Mouse (Mus musculus) hindbrain, embryonic 14.5 days (tissue): ENCODE data around the gene Tbcb. TPM values are rescaled to one million over a fixed set of nuclear protein-coding genes. Genes with fewer than 3 reads are reported as not detected.
A peak's percentile ranks its signal among the peaks of the same experiment; 100 is the strongest.
"Not testable (repeated sequence)": the region's sequence is repeated elsewhere in the genome, so short reads cannot be mapped to it uniquely, and the experiment has no call there.

Source experiments
- ATAC-seq: fragments of 200-750 bp; cut with Nextera tagmentation; 2 replicates; pipeline ENCODE4 v1.8.0; 2017; ENCODE audit warnings: moderate number of reproducible peaks, mild to moderate bottlenecking, moderate TSS enrichment, moderate library complexity; ENCODE audit not compliant: low FRiP score
- DNase-seq: peaks from one replicate; pipeline ENCODE4 v3.0.0-alpha.2; 2015; ENCODE audit warnings: low spot score
- H3K27ac ChIP-seq: fragments of 300-500 bp; sonication (generic); 2 replicates; pipeline ENCODE4 v1.5.1; 2014; ENCODE audit warnings: mild to moderate bottlenecking, moderate library complexity
- H3K27me3 ChIP-seq: fragments of 300-500 bp; sonication (generic); 2 replicates; pipeline ENCODE4 v1.6.1; 2014; ENCODE audit warnings: mild to moderate bottlenecking, low read length, mixed read lengths; ENCODE audit not compliant: control insufficient read depth, insufficient read depth
- H3K36me3 ChIP-seq: fragments of 300-500 bp; sonication (generic); replicated peaks from 2 replicates; pipeline ENCODE4 v1.6.1; 2014; ENCODE audit not compliant: control insufficient read depth, insufficient read depth
- H3K4me1 ChIP-seq: fragments of 300-500 bp; sonication (generic); replicated peaks from 2 replicates; pipeline ENCODE4 v1.6.1; 2014; ENCODE audit warnings: antibody characterized with exemption, low read length, mixed read lengths; ENCODE audit not compliant: control insufficient read depth, insufficient read depth
- H3K4me2 ChIP-seq: fragments of 300-500 bp; sonication (generic); replicated peaks from 2 replicates; pipeline ENCODE4 v1.6.1; 2014; ENCODE audit warnings: mild to moderate bottlenecking, moderate library complexity
- H3K4me3 ChIP-seq: fragments of 300-500 bp; sonication (generic); replicated peaks from 2 replicates; pipeline ENCODE4 v1.5.1; 2014; ENCODE audit warnings: mild to moderate bottlenecking, low read length
- H3K9ac ChIP-seq: fragments of 300-500 bp; sonication (generic); 2 replicates; pipeline ENCODE4 v1.6.1; 2014
- H3K9me3 ChIP-seq: fragments of 300-500 bp; sonication (generic); 2 replicates; pipeline ENCODE4 v1.6.1; 2016; ENCODE audit warnings: low read length; ENCODE audit not compliant: control insufficient read depth
- WGBS: fragments of 180-500 bp; shearing (Covaris S2); extraction: QIAGEN DNeasy Blood & Tissue Kit; methylation state at CpG from one replicate; pipeline ENCODE4 v1.1.7; 2014; 5-methylcytosine and 5-hydroxymethylcytosine counted together
- polyA plus RNA-seq: library from polyadenylated mRNA; unstranded; fragments of >200 nt; fragmentation: Nextera tagmentation; extraction: Ambion mirVana; gene quantifications from 2 replicates; pipeline ENCODE4 v1.2.1, GENCODE M21; 2014

Tbcb gene
- polyA plus RNA-seq, 1 experiment from 2014 or later = 390 TPM

GRCm38 (mm10) chr7:30265935-30266334, 33.9 kb upstream of the Tbcb start:
- Histone ChIP-seq H3K27ac (no peak overlapping the region), H3K4me1 (no peaks in the 10 kb centered on the region), H3K27me3 (no peaks in the 10 kb centered on the region), H3K4me3 (no peak overlapping the region), H3K9ac (no peak overlapping the region), H3K4me2 (no peak overlapping the region), H3K36me3 (no peaks in the 10 kb centered on the region), H3K9me3 (no peaks in the 10 kb centered on the region)
- ATAC-seq (no peak), DNase-seq (no peak)
- WGBS = 92% methylated on average over 7 of the region's 7 CpGs

GRCm38 (mm10) chr7:30265531-30265930, 33.5 kb upstream of the Tbcb start:
- DNase-seq = no peak
- H3K4me2 ChIP-seq = no peak overlapping the region
- H3K9ac ChIP-seq = no peak overlapping the region
- H3K27me3 ChIP-seq = no peaks in the 10 kb centered on the region
- H3K27ac ChIP-seq = no peak overlapping the region
- no peak overlapping the region for H3K4me3 ChIP-seq
- H3K9me3 ChIP-seq = no peaks in the 10 kb centered on the region
- no peaks in the 10 kb centered on the region for H3K4me1 ChIP-seq
- no peaks in the 10 kb centered on the region for H3K36me3 ChIP-seq
- WGBS = 93% methylated on average over 5 of the region's 5 CpGs
- no peak for ATAC-seq

GRCm38 (mm10) chr7:30265041-30265440, 33.0 kb upstream of the Tbcb start:
- Histone ChIP-seq H3K9me3 (no peaks in the 10 kb centered on the region), H3K27me3 (no peaks in the 10 kb centered on the region), H3K9ac (no peak overlapping the region), H3K36me3 (no peaks in the 10 kb centered on the region), H3K4me1 (no peaks in the 10 kb centered on the region), H3K4me2 (no peak overlapping the region), H3K27ac (no peak overlapping the region), H3K4me3 (no peak overlapping the region)
- WGBS = 86% methylated on average over 2 of the region's 2 CpGs
- ATAC-seq (no peak), DNase-seq (no peak)

- no peaks in the 10 kb centered on the region for H3K36me3 ChIP-seq
- no peaks in the 10 kb centered on the region for H3K9me3 ChIP-seq
- no peaks in the 10 kb centered on the region for H3K27me3 ChIP-seq
- no peak overlapping the region for H3K9ac ChIP-seq
- no peak overlapping the region for H3K27ac ChIP-seq
- no peaks in the 10 kb centered on the region for H3K4me1 ChIP-seq
- ATAC-seq = no peak
- WGBS = 94% methylated on average over 12 of the region's 12 CpGs
- H3K4me3 ChIP-seq = no peak overlapping the region
- H3K4me2 ChIP-seq = no peak overlapping the region
- no peak for DNase-seq
Measured at GRCm38 (mm10) chr7:30251956-30252954, 20.2 kb upstream of the Tbcb start.

GRCm38 (mm10) chr7:30237374-30237773, 5.3 kb upstream of the Tbcb start:
- not testable (repeated sequence) for H3K9ac ChIP-seq, ATAC-seq, DNase-seq, H3K27me3 ChIP-seq, H3K4me1 ChIP-seq, H3K27ac ChIP-seq, H3K4me2 ChIP-seq, H3K9me3 ChIP-seq, H3K4me3 ChIP-seq
- peaks cover 27% of the 10 kb centered on the region for H3K36me3 ChIP-seq
- 95% methylated on average over 3 of the region's 3 CpGs for WGBS

- ATAC-seq (no peak), DNase-seq (no peak)
- 75% methylated on average over 4 of the region's 4 CpGs for WGBS
- H3K4me1 ChIP-seq = peaks cover 8% of the 10 kb centered on the region
- H3K9me3 ChIP-seq = no peaks in the 10 kb centered on the region
- H3K27me3 ChIP-seq = no peaks in the 10 kb centered on the region
- H3K4me2 ChIP-seq = no peak within 1 kb of the TSS
- H3K27ac ChIP-seq = no peak within 1 kb of the TSS
- H3K4me3 ChIP-seq = no peak within 1 kb of the TSS
- H3K36me3 ChIP-seq = peaks cover 24% of the 10 kb centered on the region
- no peak within 1 kb of the TSS for H3K9ac ChIP-seq
Measured at GRCm38 (mm10) chr7:30235625-30236024, 3.6 kb upstream of the Tbcb start, which contains the start of gene Ovol3. TSS of gene Ovol3 (minus strand) at chr7:30235725.

- Histone ChIP-seq H3K4me2 (no peak overlapping the region), H3K9ac (no peak overlapping the region), H3K4me1 (peaks cover 10% of the 10 kb centered on the region), H3K4me3 (no peak overlapping the region), H3K27ac (no peak overlapping the region), H3K27me3 (no peaks in the 10 kb centered on the region), H3K36me3 (peaks cover 24% of the 10 kb centered on the region), H3K9me3 (no peaks in the 10 kb centered on the region)
- ATAC-seq = no peak
- DNase-seq = no peak
- 92% methylated on average over 8 of the region's 8 CpGs for WGBS
Measured at GRCm38 (mm10) chr7:30235091-30235490, 3.0 kb upstream of the Tbcb start.

- ATAC-seq (no peak), DNase-seq (no peak)
- H3K4me2 ChIP-seq = no peak overlapping the region
- no peak overlapping the region for H3K27ac ChIP-seq
- WGBS = 93% methylated on average over 15 of the region's 15 CpGs
- peaks cover 24% of the 10 kb centered on the region for H3K36me3 ChIP-seq
- peaks cover 10% of the 10 kb centered on the region for H3K4me1 ChIP-seq
- H3K9ac ChIP-seq = no peak overlapping the region
- no peak overlapping the region for H3K4me3 ChIP-seq
- no peaks in the 10 kb centered on the region for H3K27me3 ChIP-seq
- no peaks in the 10 kb centered on the region for H3K9me3 ChIP-seq
Measured at GRCm38 (mm10) chr7:30234276-30234858, 2.3 kb upstream of the Tbcb start.

- peak overlapping the region; percentile 63 for H3K4me3 ChIP-seq
- H3K4me2 ChIP-seq = peak overlapping the region; percentile 57
- ATAC-seq (no peak), DNase-seq (no peak)
- no peaks in the 10 kb centered on the region for H3K9me3 ChIP-seq
- no peaks in the 10 kb centered on the region for H3K27me3 ChIP-seq
- peaks cover 10% of the 10 kb centered on the region for H3K4me1 ChIP-seq
- 89% methylated on average over 20 of the region's 20 CpGs for WGBS
- peak overlapping the region; percentile 1; the same call in 1 of the 2 replicates for H3K9ac ChIP-seq
- H3K36me3 ChIP-seq = peaks cover 25% of the 10 kb centered on the region
- no peak overlapping the region for H3K27ac ChIP-seq
Measured at GRCm38 (mm10) chr7:30233387-30233786, 1.3 kb upstream of the Tbcb start.
